Mouse (Mus musculus): Measurements from ENCODE around the gene Sun3. TPM values are rescaled to one million over a fixed set of nuclear protein-coding genes. Genes with fewer than 3 reads are reported as not detected.
A peak's percentile ranks its signal among the peaks of the same experiment; 100 is the strongest.

Sun3 gene
- total RNA-seq (2021): under 1 TPM; 0.31 to 0.54 TPM

- DNase-seq (ENCODE audit: extremely low spot score in 1 of 2, low spot score in 1 of 2): peak in 1 of 2 experiments; percentile 15
Measured at GRCm38 (mm10) chr11:9048703-9049060, at the start of gene Sun3. TSS of gene Sun3 (minus strand) at chr11:9048991.

- no peak for DNase-seq (ENCODE audit: extremely low spot score in 1 of 2, low spot score in 1 of 2)
Measured at GRCm38 (mm10) chr11:9076444-9076843, 27.7 kb upstream of the Sun3 start.

- DNase-seq (ENCODE audit: extremely low spot score in 1 of 2, low spot score in 1 of 2): no peak
Measured at GRCm38 (mm10) chr11:9060484-9060883, 11.7 kb upstream of the Sun3 start.

GRCm38 (mm10) chr11:9060029-9060428 is 11.2 kb upstream of the Sun3 start:
- no peak for DNase-seq (ENCODE audit: extremely low spot score in 1 of 2, low spot score in 1 of 2)

- no peak for DNase-seq (ENCODE audit: extremely low spot score in 1 of 2, low spot score in 1 of 2)
Measured at GRCm38 (mm10) chr11:9057711-9058110, 8.9 kb upstream of the Sun3 start.

- no peak for DNase-seq (ENCODE audit: extremely low spot score in 1 of 2, low spot score in 1 of 2)
Measured at GRCm38 (mm10) chr11:9056937-9057336, 8.1 kb upstream of the Sun3 start.

GRCm38 (mm10) chr11:9051895-9052294 is 3.1 kb upstream of the Sun3 start:
- no peak for DNase-seq (ENCODE audit: extremely low spot score in 1 of 2, low spot score in 1 of 2)

- no peak for DNase-seq (ENCODE audit: extremely low spot score in 1 of 2, low spot score in 1 of 2)
Measured at GRCm38 (mm10) chr11:9050241-9050640, 1.4 kb upstream of the Sun3 start.

- peak; percentile 59 to 66 for DNase-seq (ENCODE audit: extremely low spot score in 1 of 2, low spot score in 1 of 2)
Measured at GRCm38 (mm10) chr11:9048011-9048702, 634 bp downstream of the Sun3 start, which contains the start of gene Gm11992. TSS of gene Gm11992 (plus strand) at chr11:9048594.

GRCm38 (mm10) chr11:9047044-9047443 is 1.7 kb downstream of the Sun3 start:
- no peak for DNase-seq (ENCODE audit: extremely low spot score in 1 of 2, low spot score in 1 of 2)

- no peak for DNase-seq (ENCODE audit: extremely low spot score in 1 of 2, low spot score in 1 of 2)
Measured at GRCm38 (mm10) chr11:9046546-9046945, 2.2 kb downstream of the Sun3 start.

GRCm38 (mm10) chr11:9031530-9031929 is 17.3 kb downstream of the Sun3 start:
- no peak for DNase-seq (ENCODE audit: extremely low spot score in 1 of 2, low spot score in 1 of 2)

- DNase-seq (ENCODE audit: extremely low spot score in 1 of 2, low spot score in 1 of 2): no peak
Measured at GRCm38 (mm10) chr11:9025211-9025610, 23.6 kb downstream of the Sun3 start.

GRCm38 (mm10) chr11:9024782-9025181 is 24.0 kb downstream of the Sun3 start:
- no peak for DNase-seq (ENCODE audit: extremely low spot score in 1 of 2, low spot score in 1 of 2)

- no peak for DNase-seq (ENCODE audit: extremely low spot score in 1 of 2, low spot score in 1 of 2)
Measured at GRCm38 (mm10) chr11:9020207-9020606, 28.6 kb downstream of the Sun3 start.

- DNase-seq (ENCODE audit: extremely low spot score in 1 of 2, low spot score in 1 of 2): no peak
Measured at GRCm38 (mm10) chr11:9018491-9019267, 30.1 kb downstream of the Sun3 start.

GRCm38 (mm10) chr11:9014740-9015139 is 34.1 kb downstream of the Sun3 start:
- no peak for DNase-seq (ENCODE audit: extremely low spot score in 1 of 2, low spot score in 1 of 2)

- no peak for DNase-seq (ENCODE audit: extremely low spot score in 1 of 2, low spot score in 1 of 2)
Measured at GRCm38 (mm10) chr11:9011348-9011747, 37.4 kb downstream of the Sun3 start.

- peak; percentile 72 to 75 for DNase-seq (ENCODE audit: extremely low spot score in 1 of 2, low spot score in 1 of 2)
Measured at GRCm38 (mm10) chr11:9010853-9011339, 37.9 kb downstream of the Sun3 start, which contains the start of gene Hus1. TSS of gene Hus1 (minus strand) at chr11:9011191.

- DNase-seq (ENCODE audit: extremely low spot score in 1 of 2, low spot score in 1 of 2): peak in 1 of 2 experiments; percentile 9
Measured at GRCm38 (mm10) chr11:9010416-9010815, 38.4 kb downstream of the Sun3 start.

GRCm38 (mm10) chr11:9008761-9009160 is 40.0 kb downstream of the Sun3 start:
- no peak for DNase-seq (ENCODE audit: extremely low spot score in 1 of 2, low spot score in 1 of 2)

GRCm38 (mm10) chr11:8988084-8988483 is 60.7 kb downstream of the Sun3 start:
- DNase-seq (ENCODE audit: extremely low spot score in 1 of 2, low spot score in 1 of 2): no peak

All from layer of hippocampus, postnatal 25 days (tissue).